Mouse (Mus musculus) lung, postnatal 0 days (tissue): ENCODE measurements around the gene Otogl.

Experiments used
- CTCF ChIP-seq: IDR thresholded peaks from 2 replicates; pipeline ENCODE4 v1.5.1; 2016; ENCODE audit warnings: antibody characterized with exemption, mild to moderate bottlenecking
- EP300 ChIP-seq: IDR thresholded peaks from 2 replicates; pipeline ENCODE4 v1.6.1; 2016; ENCODE audit warnings: antibody characterized with exemption, mild to moderate bottlenecking, control low read depth

DNA sequence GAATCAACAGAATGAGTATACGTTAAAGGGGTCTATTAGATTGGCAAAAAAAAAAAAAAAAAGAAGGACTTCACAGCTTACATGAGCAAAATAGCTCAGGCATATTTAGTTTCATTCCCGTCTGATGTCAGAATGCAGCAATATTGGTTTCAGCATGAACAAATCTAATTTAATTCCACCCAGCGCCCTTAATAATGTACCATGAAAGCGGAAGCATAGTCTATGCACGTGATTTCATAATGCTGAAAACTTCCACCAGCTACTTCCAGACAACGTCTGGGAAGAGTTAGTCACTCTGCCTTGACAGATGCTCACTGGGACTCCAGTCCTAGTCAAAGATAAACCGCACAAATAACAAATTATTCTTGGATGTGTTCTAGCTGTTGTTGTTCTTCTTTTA lies 176.5 kb downstream of the Otogl start:
- TF ChIP-seq CTCF (no peak), EP300 (no peak)
